Mouse (Mus musculus) liver, embryonic 14.5 days (tissue): ENCODE results near the gene Car14. TPM values are rescaled to one million over a fixed set of nuclear protein-coding genes. Genes with fewer than 3 reads are reported as not detected.

Experiments used
- ATAC-seq: fragments of 200-750 bp; cut with Nextera tagmentation; 2 replicates; pipeline ENCODE4 v1.8.0; 2017; ENCODE audit warnings: moderate number of reproducible peaks, mild to moderate bottlenecking, moderate library complexity; ENCODE audit not compliant: insufficient read depth
- DNase-seq, 3 experiments: peaks; one replicate each; pipeline ENCODE4 v3.0.0-alpha.2; 2012 to 2013; ENCODE audit warnings: low read depth in 3 of 3, low spot score in 3 of 3
- H3K27ac ChIP-seq: fragments of 300-500 bp; sonication (generic); 2 replicates; pipeline ENCODE4 v1.5.1; 2014; ENCODE audit warnings: moderate library complexity, mild to moderate bottlenecking, control low read depth, inconsistent platforms
- H3K27me3 ChIP-seq: fragments of 300-500 bp; sonication (generic); 2 replicates; pipeline ENCODE4 v1.6.1; 2014; ENCODE audit warnings: mild to moderate bottlenecking, low read length, moderate library complexity; ENCODE audit not compliant: control insufficient read depth, insufficient read depth
- H3K36me3 ChIP-seq: fragments of 300-500 bp; sonication (generic); replicated peaks from 2 replicates; pipeline ENCODE4 v1.6.1; 2014; ENCODE audit warnings: low read depth; ENCODE audit not compliant: control insufficient read depth, insufficient read depth
- H3K4me1 ChIP-seq, 2 experiments: fragments of 200-500 bp in 1 of 2; fragments of 300-500 bp in 1 of 2; sonication (generic) in 1 of 2; replicated peaks; 2 replicates each; pipeline ENCODE4 v1.6.1; 2012 to 2014; ENCODE audit warnings: antibody characterized with exemption in 1 of 2, inconsistent platforms in 1 of 2, low read length in 1 of 2; ENCODE audit not compliant: control insufficient read depth in 2 of 2, insufficient read depth in 2 of 2
- H3K4me2 ChIP-seq: fragments of 300-500 bp; sonication (generic); 2 replicates; pipeline ENCODE4 v1.6.1; 2014; ENCODE audit warnings: low read depth, mild to moderate bottlenecking, control low read depth, moderate library complexity
- H3K4me3 ChIP-seq, 2 experiments: fragments of 200-500 bp in 1 of 2; fragments of 300-500 bp in 1 of 2; sonication (generic) in 1 of 2; 2 replicates each; pipeline ENCODE4 v1.5.1; 2012 to 2014; ENCODE audit warnings: low read depth in 2 of 2, low read length in 2 of 2, mild to moderate bottlenecking in 2 of 2, control low read depth in 1 of 2, inconsistent platforms in 1 of 2, moderate library complexity in 1 of 2; ENCODE audit not compliant: insufficient read depth in 1 of 2
- H3K9ac ChIP-seq: fragments of 300-500 bp; sonication (generic); replicated peaks from 2 replicates; pipeline ENCODE4 v1.6.1; 2014; ENCODE audit warnings: mild to moderate bottlenecking, control low read depth, moderate library complexity
- H3K9me3 ChIP-seq: fragments of 300-500 bp; sonication (generic); 2 replicates; pipeline ENCODE4 v1.6.1; 2016; ENCODE audit warnings: low read length, mixed read lengths; ENCODE audit not compliant: control insufficient read depth
- CTCF ChIP-seq: IDR thresholded peaks from 2 replicates; pipeline ENCODE4 v1.5.1; 2016; ENCODE audit warnings: antibody characterized with exemption, low read depth, control low read depth
- EP300 ChIP-seq: IDR thresholded peaks from 2 replicates; pipeline ENCODE4 v1.6.1; 2016; ENCODE audit warnings: antibody characterized with exemption, low read depth
- WGBS: fragments of 180-500 bp; shearing (Covaris S2); extraction: QIAGEN DNeasy Blood & Tissue Kit; methylation state at CpG from one replicate; pipeline ENCODE4 v1.1.7; 2014; ENCODE audit not compliant: insufficient replicate concordance; 5-methylcytosine and 5-hydroxymethylcytosine counted together
- polyA plus RNA-seq, 2 experiments: library from polyadenylated mRNA; depleted of rRNA in 1 of 2; stranded (reverse) in 1 of 2; unstranded in 1 of 2; fragments of >200 nt; fragmentation: Nextera tagmentation in 1 of 2; extraction: Ambion mirVana in 1 of 2; gene quantifications; 2 replicates each; pipeline versions ENCODE4 v1.2.1 to v1.2.3; 2012 to 2014

The Car14 gene
- polyA plus RNA-seq, 2 experiments, result 5.3 to 11.1 TPM

- TF ChIP-seq CTCF (no peak), EP300 (no peak)
- 83% methylated on average over 5 of the region's 5 CpGs for WGBS
- H3K9me3 ChIP-seq, result no peaks in the 10 kb centered on the region
- H3K27ac ChIP-seq, result no peak overlapping the region
- peaks cover 25% of the 10 kb centered on the region for H3K36me3 ChIP-seq
- no peak overlapping the region for H3K4me3 ChIP-seq
- no peak overlapping the region for H3K4me2 ChIP-seq
- no peaks in the 10 kb centered on the region for H3K27me3 ChIP-seq
- DNase-seq (no peak), ATAC-seq (no peak)
- H3K4me1 ChIP-seq, result peaks cover 2 to 13% of the 10 kb centered on the region in 2 experiments; a peak in 2 of 4 replicates
- H3K9ac ChIP-seq, result no peak overlapping the region
Measured at GRCm38 (mm10) chr3:95948325-95948724, 43.8 kb upstream of the Car14 start.

- H3K9ac ChIP-seq, result no peak overlapping the region
- H3K4me3 ChIP-seq, result no peak overlapping the region
- no peak for TF ChIP-seq EP300
- no peak for TF ChIP-seq CTCF
- peaks cover 50% of the 10 kb centered on the region for H3K36me3 ChIP-seq
- no peak overlapping the region for H3K27ac ChIP-seq
- H3K9me3 ChIP-seq, result no peaks in the 10 kb centered on the region
- H3K27me3 ChIP-seq, result no peaks in the 10 kb centered on the region
- H3K4me2 ChIP-seq, result no peak overlapping the region
- H3K4me1 ChIP-seq, result peaks cover 2 to 6% of the 10 kb centered on the region in 2 experiments; a peak in 2 of 4 replicates
- no peak for ATAC-seq
- WGBS, result 91% methylated on average over 14 of the region's 14 CpGs
- DNase-seq, result no peak
Measured at GRCm38 (mm10) chr3:95945731-95946240, 41.3 kb upstream of the Car14 start.

- ATAC-seq (no peak), DNase-seq (no peak)
- Histone ChIP-seq H3K4me1 (peaks cover 2 to 6% of the 10 kb centered on the region in 2 experiments; a peak in 2 of 4 replicates), H3K27me3 (no peaks in the 10 kb centered on the region), H3K9ac (no peak overlapping the region), H3K9me3 (no peaks in the 10 kb centered on the region), H3K36me3 (peaks cover 60% of the 10 kb centered on the region), H3K4me2 (no peak overlapping the region), H3K27ac (no peak overlapping the region), H3K4me3 (no peak overlapping the region)
- 85% methylated on average over 8 of the region's 8 CpGs for WGBS
- TF ChIP-seq CTCF (no peak), EP300 (no peak)
Measured at GRCm38 (mm10) chr3:95944742-95945141, 40.3 kb upstream of the Car14 start.

- H3K4me1 ChIP-seq, result no peaks in the 10 kb centered on the region
- H3K27me3 ChIP-seq, result no peaks in the 10 kb centered on the region
- no peak overlapping the region for H3K9ac ChIP-seq
- no peak overlapping the region for H3K27ac ChIP-seq
- ATAC-seq (no peak), DNase-seq (no peak)
- WGBS, result 91% methylated on average over 7 of the region's 7 CpGs
- H3K36me3 ChIP-seq, result peaks cover 75% of the 10 kb centered on the region
- no peaks in the 10 kb centered on the region for H3K9me3 ChIP-seq
- no peak overlapping the region for H3K4me3 ChIP-seq
- H3K4me2 ChIP-seq, result no peak overlapping the region
- TF ChIP-seq CTCF (no peak), EP300 (no peak)
Measured at GRCm38 (mm10) chr3:95943226-95943625, 38.7 kb upstream of the Car14 start.

GRCm38 (mm10) chr3:95942749-95943148, 38.3 kb upstream of the Car14 start:
- 73% methylated on average over 6 of the region's 6 CpGs for WGBS
- Histone ChIP-seq H3K4me3 (no peak overlapping the region), H3K4me2 (no peak overlapping the region), H3K36me3 (peaks cover 80% of the 10 kb centered on the region), H3K27ac (no peak overlapping the region), H3K4me1 (no peaks in the 10 kb centered on the region), H3K27me3 (no peaks in the 10 kb centered on the region), H3K9me3 (no peaks in the 10 kb centered on the region), H3K9ac (no peak overlapping the region)
- TF ChIP-seq CTCF (no peak), EP300 (no peak)
- ATAC-seq (no peak), DNase-seq (no peak)
